Mouse (Mus musculus): ENCODE data around the gene Kalrn. TPM values are rescaled to one million over a fixed set of nuclear protein-coding genes. Genes with fewer than 3 reads are reported as not detected.

Kalrn gene
- polyA plus RNA-seq, 1 experiment from 2014 or later, result 23.0 TPM

DNA sequence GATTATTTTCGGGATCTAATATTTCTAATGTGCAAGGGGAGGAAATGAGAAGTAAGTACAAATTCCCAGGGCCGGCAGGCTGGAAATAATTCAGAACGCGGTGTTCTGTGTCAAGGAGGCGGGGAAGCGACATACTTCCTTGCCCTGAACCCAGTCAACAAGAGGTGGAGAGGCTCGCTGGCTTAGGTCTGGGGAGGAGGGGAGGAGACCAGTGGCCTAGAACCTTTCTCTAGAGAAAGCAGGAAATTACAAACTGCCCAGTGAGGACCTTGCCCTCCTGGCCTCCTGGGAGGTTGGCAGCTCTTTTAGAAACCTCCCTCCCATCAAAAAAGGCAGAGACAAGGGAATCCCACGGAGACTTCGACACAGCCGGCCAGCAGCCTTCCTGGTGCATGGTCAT lies 225.8 kb downstream of the Kalrn start:
- no peak overlapping the region for H3K9ac ChIP-seq (ENCODE audit: low read depth, low read length)
- no peak for ATAC-seq (replicated peaks; ENCODE audit: insufficient number of reproducible peaks, low FRiP score, low TSS enrichment)
- H3K4me2 ChIP-seq, result no peak overlapping the region
- H3K9me3 ChIP-seq (replicated peaks; ENCODE audit: control insufficient read depth, low read length), result no peaks in the 10 kb centered on the region
- H3K36me3 ChIP-seq (ENCODE audit: control insufficient read depth, insufficient read depth, low read length), result no peaks in the 10 kb centered on the region
- H3K4me1 ChIP-seq (ENCODE audit: control insufficient read depth, insufficient read depth, low read length), result peaks cover 22% of the 10 kb centered on the region
- H3K4me3 ChIP-seq (ENCODE audit: low read depth, low read length), result no peak overlapping the region
- H3K27ac ChIP-seq (ENCODE audit: low read depth, low read length), result no peak overlapping the region
- H3K27me3 ChIP-seq (ENCODE audit: control insufficient read depth, insufficient read depth, low read length), result no peaks in the 10 kb centered on the region
- WGBS (ENCODE audit: insufficient replicate concordance), result 67% methylated on average over 10 of the region's 10 CpGs

DNA sequence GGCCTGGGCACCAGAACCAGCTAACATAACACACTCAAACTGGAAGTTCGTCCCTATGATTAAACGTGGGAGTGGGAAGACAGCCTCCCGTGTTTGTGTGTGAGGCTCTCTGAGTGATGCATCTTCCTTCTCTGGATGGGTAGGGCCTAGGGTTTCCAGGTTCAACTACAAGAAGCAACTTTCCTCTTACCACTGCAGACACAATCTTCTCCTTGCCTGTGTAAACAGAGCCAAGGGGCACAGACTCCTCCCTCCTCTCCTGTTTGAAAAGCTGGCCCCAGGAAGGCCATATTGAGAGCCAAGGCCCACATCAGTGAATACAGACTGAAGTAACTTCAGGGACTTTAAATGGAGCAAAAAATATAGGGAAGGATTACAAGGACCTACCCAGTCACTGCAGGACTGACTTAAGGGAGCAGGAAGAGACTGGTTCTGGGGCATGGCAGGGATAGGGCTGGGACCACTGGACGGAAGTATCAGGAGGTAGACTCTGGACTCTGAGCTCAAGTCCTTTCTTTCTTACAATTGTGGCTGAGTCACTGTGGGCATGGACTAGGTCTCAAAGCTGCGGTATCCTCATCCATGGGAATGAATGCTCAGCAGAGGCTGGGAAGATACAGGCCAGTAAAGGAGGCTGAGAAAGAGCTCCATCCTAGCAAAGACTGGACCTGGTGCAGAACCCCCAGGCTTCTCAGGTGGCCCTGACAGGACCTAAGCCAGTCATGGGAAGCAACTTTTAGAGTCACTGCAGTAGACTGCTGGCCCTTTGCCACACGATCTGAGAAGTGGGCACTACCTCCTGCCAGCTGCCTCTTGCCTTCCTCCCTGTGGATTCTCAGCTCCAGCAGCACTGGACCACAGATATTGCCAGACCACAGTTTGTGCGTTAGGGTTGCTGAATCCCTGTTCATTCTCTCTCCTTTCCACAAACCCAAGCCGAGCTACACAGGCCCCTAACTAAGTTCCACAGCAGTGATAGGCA lies 228.1 kb downstream of the Kalrn start:
- no peak for ATAC-seq (replicated peaks; ENCODE audit: insufficient number of reproducible peaks, low FRiP score, low TSS enrichment)
- H3K4me3 ChIP-seq (ENCODE audit: low read depth, low read length), result no peak overlapping the region
- no peak overlapping the region for H3K9ac ChIP-seq (ENCODE audit: low read depth, low read length)
- H3K27me3 ChIP-seq (ENCODE audit: control insufficient read depth, insufficient read depth, low read length), result no peaks in the 10 kb centered on the region
- no peaks in the 10 kb centered on the region for H3K36me3 ChIP-seq (ENCODE audit: control insufficient read depth, insufficient read depth, low read length)
- 80% methylated on average over 8 of the region's 8 CpGs for WGBS (ENCODE audit: insufficient replicate concordance)
- H3K4me2 ChIP-seq, result no peak overlapping the region
- H3K4me1 ChIP-seq (ENCODE audit: control insufficient read depth, insufficient read depth, low read length), result peaks cover 15% of the 10 kb centered on the region
- no peaks in the 10 kb centered on the region for H3K9me3 ChIP-seq (replicated peaks; ENCODE audit: control insufficient read depth, low read length)
- no peak overlapping the region for H3K27ac ChIP-seq (ENCODE audit: low read depth, low read length)

DNA sequence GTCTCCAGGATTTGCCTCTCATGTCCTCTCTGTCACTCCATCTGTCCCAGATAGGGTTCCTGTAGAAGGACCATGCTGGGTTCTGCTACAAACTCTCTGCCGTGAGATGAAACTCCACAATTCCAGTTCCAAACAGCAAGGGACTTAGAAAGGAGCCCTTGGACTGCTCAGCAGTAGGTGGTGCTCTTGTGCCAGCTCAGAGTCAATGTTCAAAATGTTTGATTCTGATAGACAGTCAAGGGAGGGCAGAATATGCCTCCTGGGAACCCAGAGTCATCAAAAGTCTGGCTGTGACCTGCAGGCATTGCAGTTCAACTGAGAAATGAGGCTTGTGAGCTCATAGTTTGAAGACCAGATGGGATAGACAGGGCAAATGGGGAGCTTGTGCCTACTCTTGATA lies 229.4 kb downstream of the Kalrn start:
- Histone ChIP-seq H3K9me3 (replicated peaks; ENCODE audit: control insufficient read depth, low read length) (no peaks in the 10 kb centered on the region), H3K4me1 (ENCODE audit: control insufficient read depth, insufficient read depth, low read length) (peaks cover 15% of the 10 kb centered on the region), H3K4me3 (ENCODE audit: low read depth, low read length) (no peak overlapping the region), H3K27me3 (ENCODE audit: control insufficient read depth, insufficient read depth, low read length) (no peaks in the 10 kb centered on the region), H3K9ac (ENCODE audit: low read depth, low read length) (no peak overlapping the region), H3K4me2 (no peak overlapping the region), H3K27ac (ENCODE audit: low read depth, low read length) (no peak overlapping the region), H3K36me3 (ENCODE audit: control insufficient read depth, insufficient read depth, low read length) (no peaks in the 10 kb centered on the region)
- WGBS (ENCODE audit: insufficient replicate concordance), result 45% methylated on average over 1 of the region's 1 CpGs
- no peak for ATAC-seq (replicated peaks; ENCODE audit: insufficient number of reproducible peaks, low FRiP score, low TSS enrichment)

DNA sequence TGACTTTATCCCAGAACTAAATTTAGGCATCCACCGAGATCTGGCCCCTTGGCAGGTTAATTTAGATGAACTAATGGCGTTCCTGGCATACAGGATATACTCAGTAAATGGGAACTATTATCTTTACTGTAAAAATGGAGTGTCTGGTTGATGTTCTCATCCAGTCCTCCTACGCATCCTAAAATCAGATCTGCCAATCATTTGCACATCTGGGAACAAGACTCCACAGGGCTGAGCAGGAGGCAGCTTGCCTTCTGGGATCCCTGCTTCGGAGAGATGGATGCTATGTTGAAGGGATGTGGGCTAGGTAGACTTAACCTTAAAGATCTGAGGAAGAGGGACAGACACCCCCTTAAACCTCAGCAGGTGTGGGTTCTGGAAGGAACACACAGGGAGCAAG lies 230.2 kb downstream of the Kalrn start:
- WGBS (ENCODE audit: insufficient replicate concordance), result 61% methylated on average over 4 of the region's 4 CpGs
- Histone ChIP-seq H3K9ac (ENCODE audit: low read depth, low read length) (no peak overlapping the region), H3K4me3 (ENCODE audit: low read depth, low read length) (no peak overlapping the region), H3K4me2 (no peak overlapping the region), H3K27ac (ENCODE audit: low read depth, low read length) (no peak overlapping the region), H3K9me3 (replicated peaks; ENCODE audit: control insufficient read depth, low read length) (no peaks in the 10 kb centered on the region), H3K4me1 (ENCODE audit: control insufficient read depth, insufficient read depth, low read length) (peaks cover 12% of the 10 kb centered on the region), H3K36me3 (ENCODE audit: control insufficient read depth, insufficient read depth, low read length) (no peaks in the 10 kb centered on the region), H3K27me3 (ENCODE audit: control insufficient read depth, insufficient read depth, low read length) (no peaks in the 10 kb centered on the region)
- ATAC-seq (replicated peaks; ENCODE audit: insufficient number of reproducible peaks, low FRiP score, low TSS enrichment), result no peak

DNA sequence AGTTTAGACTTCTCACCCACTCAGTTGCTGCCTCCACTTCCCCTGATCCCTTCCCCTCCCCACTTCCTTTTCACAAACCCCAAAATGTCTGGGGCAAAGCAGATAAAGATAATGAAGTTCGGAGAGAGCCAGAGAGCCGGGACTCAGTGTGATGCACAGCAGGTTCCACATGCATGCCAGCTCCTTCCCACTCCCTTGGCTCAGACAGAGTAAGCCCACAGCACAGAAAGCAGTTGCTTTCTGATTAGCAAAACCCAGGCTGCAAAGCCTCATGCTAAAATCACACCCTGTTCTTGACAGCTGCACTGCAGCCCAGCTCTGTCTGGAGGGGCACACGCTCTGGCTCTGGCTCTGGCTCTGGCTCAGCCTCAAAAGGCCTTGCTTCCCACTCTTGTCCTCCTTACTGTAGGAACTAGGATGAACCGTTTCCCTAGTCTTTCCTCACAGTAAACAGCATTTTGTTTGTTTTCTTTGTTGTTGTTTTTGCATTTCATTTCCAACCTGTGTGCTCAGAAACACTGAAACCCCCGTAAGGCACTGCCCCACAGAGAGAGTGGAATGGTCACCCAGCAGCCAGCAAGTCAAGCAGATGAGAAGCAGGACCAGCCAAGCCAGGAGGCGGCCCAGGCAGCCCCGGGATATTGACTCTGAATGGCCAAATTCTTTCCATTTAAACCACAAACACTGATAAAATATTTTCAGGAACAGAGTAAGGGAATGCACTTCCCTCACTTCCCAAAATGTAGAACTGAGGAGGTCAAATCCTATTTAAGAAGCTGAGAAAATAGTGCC lies 230.8 kb downstream of the Kalrn start:
- Histone ChIP-seq H3K9me3 (replicated peaks; ENCODE audit: control insufficient read depth, low read length) (no peaks in the 10 kb centered on the region), H3K4me2 (no peak overlapping the region), H3K4me3 (ENCODE audit: low read depth, low read length) (no peak overlapping the region), H3K27ac (ENCODE audit: low read depth, low read length) (peak overlapping the region; percentile 12; the same call in 1 of the 2 replicates), H3K36me3 (ENCODE audit: control insufficient read depth, insufficient read depth, low read length) (no peaks in the 10 kb centered on the region), H3K9ac (ENCODE audit: low read depth, low read length) (no peak overlapping the region), H3K4me1 (ENCODE audit: control insufficient read depth, insufficient read depth, low read length) (peaks cover 9% of the 10 kb centered on the region), H3K27me3 (ENCODE audit: control insufficient read depth, insufficient read depth, low read length) (no peaks in the 10 kb centered on the region)
- ATAC-seq (replicated peaks; ENCODE audit: insufficient number of reproducible peaks, low FRiP score, low TSS enrichment), result no peak
- WGBS (ENCODE audit: insufficient replicate concordance), result 28% methylated on average over 7 of the region's 7 CpGs

DNA sequence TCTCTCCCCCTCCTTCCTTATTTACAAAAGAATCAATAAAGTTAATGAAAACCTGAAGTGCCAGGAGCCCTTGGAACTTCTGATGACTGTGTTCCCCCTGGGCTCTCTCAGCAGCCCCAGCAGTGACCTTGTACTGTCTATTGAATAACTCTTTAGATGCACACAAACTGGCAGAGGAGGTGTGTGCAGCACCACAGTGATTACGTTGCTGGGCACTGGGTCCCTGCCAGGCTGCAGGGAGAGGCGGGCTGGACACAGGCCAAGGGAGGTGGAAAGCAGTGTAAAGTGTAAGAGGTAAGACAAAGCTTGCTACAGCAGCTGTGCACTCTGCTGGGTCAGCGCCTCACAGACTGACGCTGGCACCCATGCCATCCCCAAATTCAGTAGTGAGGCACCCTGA lies 238.4 kb downstream of the Kalrn start:
- no peak overlapping the region for H3K9ac ChIP-seq (ENCODE audit: low read depth, low read length)
- no peaks in the 10 kb centered on the region for H3K9me3 ChIP-seq (replicated peaks; ENCODE audit: control insufficient read depth, low read length)
- no peaks in the 10 kb centered on the region for H3K36me3 ChIP-seq (ENCODE audit: control insufficient read depth, insufficient read depth, low read length)
- H3K27me3 ChIP-seq (ENCODE audit: control insufficient read depth, insufficient read depth, low read length), result no peaks in the 10 kb centered on the region
- WGBS (ENCODE audit: insufficient replicate concordance), result 64% methylated on average over 4 of the region's 4 CpGs
- H3K4me3 ChIP-seq (ENCODE audit: low read depth, low read length), result no peak overlapping the region
- H3K4me1 ChIP-seq (ENCODE audit: control insufficient read depth, insufficient read depth, low read length), result peaks cover 20% of the 10 kb centered on the region
- H3K4me2 ChIP-seq, result no peak overlapping the region
- H3K27ac ChIP-seq (ENCODE audit: low read depth, low read length), result no peak overlapping the region
- ATAC-seq (replicated peaks; ENCODE audit: insufficient number of reproducible peaks, low FRiP score, low TSS enrichment), result no peak

DNA sequence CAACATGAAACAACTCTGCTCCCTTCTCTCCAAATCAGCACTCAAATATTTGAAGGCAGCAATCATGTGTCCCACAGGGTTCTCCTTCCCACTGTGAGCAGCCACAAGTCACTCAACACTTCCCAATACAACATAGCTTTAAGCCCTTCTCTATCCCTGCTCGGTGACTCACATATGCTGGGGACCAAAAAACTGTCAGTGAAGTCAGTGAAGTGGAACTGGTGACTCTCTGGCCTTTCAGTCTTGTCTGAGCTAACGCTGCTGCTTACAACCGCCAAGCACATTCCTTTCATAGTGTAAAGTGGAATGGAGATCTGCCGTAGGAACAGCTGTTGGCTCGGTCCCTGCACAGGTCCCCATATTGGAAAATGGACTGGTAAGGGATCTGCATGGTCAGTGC lies 241.7 kb downstream of the Kalrn start:
- Histone ChIP-seq H3K36me3 (ENCODE audit: control insufficient read depth, insufficient read depth, low read length) (no peaks in the 10 kb centered on the region), H3K4me3 (ENCODE audit: low read depth, low read length) (no peak overlapping the region), H3K27ac (ENCODE audit: low read depth, low read length) (peak overlapping the region; percentile 64), H3K4me2 (no peak overlapping the region), H3K9ac (ENCODE audit: low read depth, low read length) (no peak overlapping the region), H3K27me3 (ENCODE audit: control insufficient read depth, insufficient read depth, low read length) (no peaks in the 10 kb centered on the region), H3K9me3 (replicated peaks; ENCODE audit: control insufficient read depth, low read length) (no peaks in the 10 kb centered on the region), H3K4me1 (ENCODE audit: control insufficient read depth, insufficient read depth, low read length) (peaks cover 20% of the 10 kb centered on the region)
- whole genome bisulfite sequencing (ENCODE audit: insufficient replicate concordance), result 32% methylated on average over 5 of the region's 5 CpGs
- no peak; the same call in 1 of the 2 replicates for ATAC-seq (replicated peaks; ENCODE audit: insufficient number of reproducible peaks, low FRiP score, low TSS enrichment)

DNA sequence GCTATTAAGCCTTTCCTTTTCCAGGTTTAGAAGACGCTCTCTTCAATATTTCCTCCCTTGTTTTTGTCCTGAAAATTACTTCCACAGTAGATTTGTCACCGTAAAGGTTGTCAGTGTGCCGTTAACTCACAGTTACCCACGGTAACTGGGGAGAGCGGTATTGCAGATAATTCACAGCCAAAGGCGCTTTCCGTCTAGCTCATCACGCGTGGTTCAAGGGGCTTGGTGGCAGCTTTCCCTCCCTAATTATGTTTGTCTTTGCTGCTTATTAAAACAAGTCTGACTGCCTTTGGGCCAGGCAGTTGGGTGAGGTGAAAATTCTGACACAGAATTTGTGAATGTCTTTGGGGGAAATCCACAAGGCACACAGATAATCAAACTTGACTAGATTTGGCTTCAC lies 243.5 kb downstream of the Kalrn start:
- Histone ChIP-seq H3K4me2 (no peak overlapping the region), H3K27me3 (ENCODE audit: control insufficient read depth, insufficient read depth, low read length) (no peaks in the 10 kb centered on the region), H3K27ac (ENCODE audit: low read depth, low read length) (no peak overlapping the region), H3K9ac (ENCODE audit: low read depth, low read length) (no peak overlapping the region), H3K4me1 (ENCODE audit: control insufficient read depth, insufficient read depth, low read length) (peaks cover 18% of the 10 kb centered on the region), H3K9me3 (replicated peaks; ENCODE audit: control insufficient read depth, low read length) (no peaks in the 10 kb centered on the region), H3K36me3 (ENCODE audit: control insufficient read depth, insufficient read depth, low read length) (no peaks in the 10 kb centered on the region), H3K4me3 (ENCODE audit: low read depth, low read length) (no peak overlapping the region)
- WGBS (ENCODE audit: insufficient replicate concordance), result 80% methylated on average over 9 of the region's 9 CpGs
- no peak for ATAC-seq (replicated peaks; ENCODE audit: insufficient number of reproducible peaks, low FRiP score, low TSS enrichment)

All from heart, embryonic 11.5 days (tissue).